Mouse (Mus musculus) right cerebral cortex, postnatal 10 days (tissue): ENCODE data around the gene Dkk3.
A peak's percentile ranks its signal among the peaks of the same experiment; 100 is the strongest.

Experiments
- DNase-seq, 2 experiments: peaks; one replicate each; pipeline ENCODE4 v3.0.0; 2021; ENCODE audit warnings: low spot score in 2 of 2

Dkk3 gene

GRCm38 (mm10) chr7:112158942-112159341 lies at the start of gene Dkk3:
Dkk3 (minus strand) TSS chr7:112159057.
- peak; percentile 73 to 74 for DNase-seq

- no peak for DNase-seq
Measured at GRCm38 (mm10) chr7:112207717-112208116, 48.9 kb upstream of the Dkk3 start.

GRCm38 (mm10) chr7:112205513-112205912 lies 46.7 kb upstream of the Dkk3 start:
- DNase-seq: no peak

- peak in 1 of 2 experiments; percentile 77 for DNase-seq
Measured at GRCm38 (mm10) chr7:112204380-112204963, 45.6 kb upstream of the Dkk3 start.

GRCm38 (mm10) chr7:112203937-112204336 lies 45.1 kb upstream of the Dkk3 start:
- DNase-seq: no peak

- DNase-seq: no peak
Measured at GRCm38 (mm10) chr7:112202843-112203242, 44.0 kb upstream of the Dkk3 start.

GRCm38 (mm10) chr7:112202194-112202593 lies 43.3 kb upstream of the Dkk3 start:
- no peak for DNase-seq

- no peak for DNase-seq
Measured at GRCm38 (mm10) chr7:112200761-112201160, 41.9 kb upstream of the Dkk3 start.

GRCm38 (mm10) chr7:112199343-112199742 lies 40.5 kb upstream of the Dkk3 start:
- DNase-seq: peak in 1 of 2 experiments; percentile 72

GRCm38 (mm10) chr7:112197461-112197860 lies 38.6 kb upstream of the Dkk3 start:
- no peak for DNase-seq

GRCm38 (mm10) chr7:112194286-112194685 lies 35.4 kb upstream of the Dkk3 start:
- DNase-seq: no peak

- no peak for DNase-seq
Measured at GRCm38 (mm10) chr7:112192778-112193177, 33.9 kb upstream of the Dkk3 start.

GRCm38 (mm10) chr7:112192237-112192636 lies 33.4 kb upstream of the Dkk3 start:
- peak; percentile 71 to 74 for DNase-seq

GRCm38 (mm10) chr7:112187536-112188459 lies 28.9 kb upstream of the Dkk3 start:
- DNase-seq: no peak

- no peak for DNase-seq
Measured at GRCm38 (mm10) chr7:112186871-112187270, 28.0 kb upstream of the Dkk3 start.

GRCm38 (mm10) chr7:112185226-112185745 lies 26.4 kb upstream of the Dkk3 start:
- DNase-seq: no peak

GRCm38 (mm10) chr7:112184519-112185225 lies 25.8 kb upstream of the Dkk3 start:
- no peak for DNase-seq

- peak; percentile 94 to 95 for DNase-seq
Measured at GRCm38 (mm10) chr7:112183258-112183841, 24.5 kb upstream of the Dkk3 start.

- peak; percentile 88 to 91 for DNase-seq
Measured at GRCm38 (mm10) chr7:112180235-112180705, 21.4 kb upstream of the Dkk3 start.

- DNase-seq: no peak
Measured at GRCm38 (mm10) chr7:112176627-112177026, 17.8 kb upstream of the Dkk3 start.

- DNase-seq: peak in 1 of 2 experiments; percentile 64
Measured at GRCm38 (mm10) chr7:112172669-112173068, 13.8 kb upstream of the Dkk3 start.
